Mouse (Mus musculus) frontal cortex, adult 2 months (tissue): ENCODE data around the gene Zfp423. TPM values are rescaled to one million over a fixed set of nuclear protein-coding genes. Genes with fewer than 3 reads are reported as not detected.

Experiments
- DNase-seq, 2 experiments: peaks; one replicate each; pipeline ENCODE4 v3.0.0; 2022; ENCODE audit warnings: low spot score in 1 of 2; ENCODE audit errors: extremely low spot score in 1 of 2
- polyA plus RNA-seq: library from polyadenylated mRNA; depleted of rRNA; stranded (reverse); fragments of >200 nt; gene quantifications from 2 replicates; pipeline ENCODE4 v1.2.3, GENCODE M21; 2012; rRNA removed

Zfp423 gene
- 21.3 and 31.1 TPM in 2 replicates for polyA plus RNA-seq

- no peak for DNase-seq
These were observed at the start of gene Zfp423 for GRCm38 (mm10) chr8:87959320-87959920. Zfp423 (minus strand) TSS chr8:87959595.

DNA sequence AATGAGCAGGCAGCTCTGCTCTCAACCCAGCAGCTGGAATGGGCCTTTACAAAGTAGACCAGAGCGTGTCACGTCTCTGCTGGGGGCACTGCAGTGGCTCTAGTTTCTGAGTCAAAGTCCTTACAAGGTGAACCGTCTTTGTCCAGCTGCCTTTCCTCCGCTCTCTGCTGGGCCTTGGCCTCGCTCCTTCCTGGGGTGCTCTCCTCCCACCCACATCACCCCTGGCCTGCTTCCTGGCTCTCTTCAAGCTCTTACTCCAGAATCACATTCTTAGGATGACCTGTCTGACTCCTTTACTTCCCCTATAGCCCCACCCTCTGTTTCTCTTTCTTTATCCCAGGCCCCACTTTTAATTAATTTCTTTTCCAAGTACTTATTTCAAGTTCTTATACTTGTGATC, 47.4 kb upstream of the Zfp423 start:
- no peak for DNase-seq

DNA sequence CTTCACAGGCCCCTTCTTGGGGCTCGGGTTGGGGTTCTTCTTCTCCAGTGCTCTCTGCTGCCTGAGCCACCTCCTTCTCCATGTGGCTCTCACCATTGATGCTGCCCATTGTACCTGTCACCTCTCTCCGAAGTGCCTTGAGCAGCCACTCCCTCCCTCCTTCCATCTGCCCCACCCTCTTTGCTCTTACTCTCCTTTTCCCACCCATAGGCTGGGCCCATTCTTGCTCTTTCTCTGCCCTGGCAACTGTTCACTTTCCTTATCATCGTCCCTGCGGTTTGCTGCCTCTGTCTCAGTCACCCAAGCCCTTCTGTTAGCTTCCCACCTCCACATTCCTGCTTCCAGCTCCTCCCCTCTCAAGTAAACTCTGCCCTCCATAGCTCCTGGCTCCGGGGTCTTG, 25.4 kb upstream of the Zfp423 start:
- no peak for DNase-seq

DNA sequence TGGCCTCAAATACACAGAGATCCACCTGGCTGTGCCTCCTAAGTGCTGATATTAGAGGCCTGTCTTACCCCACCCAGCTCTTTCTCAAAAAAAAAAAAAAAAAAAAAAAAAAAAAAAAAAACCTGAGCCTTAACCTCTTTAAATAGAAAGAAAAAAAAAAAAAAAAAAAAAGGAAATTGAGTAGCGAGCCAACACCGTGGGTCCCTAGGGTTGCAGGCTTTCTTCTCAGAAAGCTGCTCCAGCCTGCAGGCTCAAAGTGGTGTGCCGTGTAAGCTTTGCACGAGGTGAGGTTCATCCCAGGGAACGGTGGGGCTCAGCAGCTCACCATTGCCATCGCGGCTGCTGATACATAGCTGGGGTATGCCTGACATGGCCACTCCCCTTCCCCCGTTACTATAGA, 24.6 kb upstream of the Zfp423 start:
- no peak for DNase-seq

DNA sequence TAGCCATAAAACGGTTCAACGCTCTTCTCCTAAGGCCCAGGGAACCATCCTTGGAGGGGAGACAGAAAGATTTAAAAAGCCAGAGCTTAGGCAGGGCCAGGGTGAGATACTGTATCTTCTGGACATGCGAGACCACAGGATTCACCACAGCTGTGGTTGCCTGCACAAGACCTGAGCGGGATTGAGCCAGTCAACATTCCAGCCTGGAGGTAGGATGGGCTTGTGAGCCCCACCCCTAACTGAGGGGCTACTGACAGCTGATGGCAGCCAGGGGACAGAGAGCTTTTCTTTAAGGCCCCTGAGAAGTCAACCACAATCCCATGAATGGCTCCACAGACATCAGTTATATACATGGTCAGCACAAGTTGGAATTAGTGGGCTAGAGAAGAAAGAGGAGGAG, 23.5 kb upstream of the Zfp423 start:
- DNase-seq = no peak

GRCm38 (mm10) chr8:87975466-87975809, 16.0 kb upstream of the Zfp423 start:
- DNase-seq = no peak

DNA sequence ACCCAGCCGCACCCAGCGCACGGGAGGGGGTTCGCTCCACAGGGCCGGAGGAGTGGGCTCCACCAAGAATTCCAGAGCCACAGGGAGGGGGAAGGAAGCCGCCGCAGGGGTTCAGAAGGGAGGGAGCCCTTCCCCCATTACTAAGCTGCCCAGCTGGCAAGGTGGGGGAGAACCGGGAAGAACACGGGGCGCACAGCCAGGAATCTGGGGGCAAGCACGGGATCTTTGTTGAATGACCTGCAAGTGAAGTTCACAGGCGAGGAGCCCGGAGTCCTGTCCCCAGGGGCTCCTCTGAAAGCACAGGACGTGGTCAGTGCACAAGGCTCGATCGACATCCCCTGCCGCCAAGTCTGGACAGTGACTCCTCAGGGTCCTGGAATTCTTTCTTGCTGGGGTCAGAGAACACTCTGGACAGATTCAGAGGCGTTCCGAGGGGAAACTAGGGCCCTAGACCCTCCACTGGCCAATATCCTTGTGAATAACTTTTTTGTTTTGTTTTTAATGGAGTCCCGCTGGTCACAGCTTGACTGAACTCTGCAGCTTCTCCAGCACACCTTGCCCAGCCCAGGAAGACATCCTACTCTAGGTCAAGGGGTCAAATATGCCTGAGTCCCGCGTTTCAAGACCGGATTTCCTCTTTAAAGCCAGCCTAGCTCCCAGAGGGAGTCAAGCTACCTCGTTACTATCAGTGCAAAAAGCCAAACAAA, 15.5 kb upstream of the Zfp423 start:
- DNase-seq = no peak

DNA sequence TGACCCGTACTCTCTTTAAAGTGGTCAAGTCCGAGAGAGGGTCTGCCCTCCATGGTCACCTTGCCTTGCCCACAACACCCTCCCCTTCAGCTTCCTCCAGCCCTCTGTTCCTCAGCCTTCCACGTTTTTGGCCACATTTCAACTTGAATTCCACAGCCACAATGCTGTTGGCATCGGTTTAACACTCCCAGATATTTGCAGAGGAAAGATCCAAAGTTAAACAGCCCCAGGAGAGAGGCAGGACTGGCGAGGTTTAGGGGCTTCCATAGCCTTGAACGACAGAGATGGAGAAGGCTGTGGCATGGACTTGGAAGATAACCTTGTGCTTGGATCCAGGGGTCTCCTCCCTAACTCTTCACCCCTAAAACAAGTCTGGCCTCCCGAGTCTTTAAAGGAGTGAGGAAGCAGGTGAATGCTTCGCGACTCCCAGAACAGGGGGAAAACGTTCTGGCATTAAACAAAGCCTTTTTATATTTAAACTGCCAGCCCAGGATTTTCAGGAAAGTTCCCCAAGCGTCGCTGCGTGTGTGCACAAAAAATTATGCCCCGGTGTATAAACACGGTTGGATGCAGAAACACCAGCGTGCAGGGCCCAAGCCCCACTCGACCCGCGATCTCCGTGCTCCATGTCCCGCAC, 14.8 kb upstream of the Zfp423 start:
- no peak for DNase-seq

DNA sequence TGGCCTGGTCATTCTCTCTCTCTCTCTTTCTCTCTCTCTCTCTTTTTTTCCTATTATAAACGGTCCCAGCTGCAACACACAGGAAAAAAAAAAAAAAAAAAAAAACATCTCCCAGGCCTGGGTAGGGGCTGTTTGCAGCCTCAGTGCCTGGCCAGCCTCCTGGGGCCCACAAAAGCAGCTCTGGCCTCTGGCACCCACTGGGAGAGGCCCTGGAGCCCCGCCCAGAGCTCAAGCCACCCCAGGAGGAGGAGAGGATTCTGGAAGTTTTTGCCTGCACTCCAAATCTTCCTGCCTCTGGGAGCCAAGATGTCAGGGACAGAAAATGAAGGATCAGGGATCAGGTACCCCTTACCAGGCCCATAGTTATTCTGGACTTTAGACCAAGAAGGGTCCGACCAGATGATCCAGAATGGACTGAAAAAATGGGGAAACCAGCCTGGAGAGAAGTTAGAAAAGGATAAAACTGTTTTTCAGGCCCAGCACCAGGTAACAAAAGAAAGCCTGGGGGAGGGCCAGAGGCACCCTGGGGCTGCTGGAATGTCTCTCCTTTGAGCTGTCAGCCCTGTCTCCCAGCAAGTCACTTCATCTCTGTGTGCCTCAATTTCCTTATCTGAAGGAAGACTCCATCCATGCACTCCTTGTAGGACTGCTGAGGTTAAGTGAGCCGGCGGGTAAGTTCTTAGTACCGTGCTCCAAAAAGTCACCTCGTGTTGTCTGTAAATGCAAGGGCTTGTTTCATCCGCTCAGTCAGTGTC, 8.6 kb upstream of the Zfp423 start:
- no peak for DNase-seq

DNA sequence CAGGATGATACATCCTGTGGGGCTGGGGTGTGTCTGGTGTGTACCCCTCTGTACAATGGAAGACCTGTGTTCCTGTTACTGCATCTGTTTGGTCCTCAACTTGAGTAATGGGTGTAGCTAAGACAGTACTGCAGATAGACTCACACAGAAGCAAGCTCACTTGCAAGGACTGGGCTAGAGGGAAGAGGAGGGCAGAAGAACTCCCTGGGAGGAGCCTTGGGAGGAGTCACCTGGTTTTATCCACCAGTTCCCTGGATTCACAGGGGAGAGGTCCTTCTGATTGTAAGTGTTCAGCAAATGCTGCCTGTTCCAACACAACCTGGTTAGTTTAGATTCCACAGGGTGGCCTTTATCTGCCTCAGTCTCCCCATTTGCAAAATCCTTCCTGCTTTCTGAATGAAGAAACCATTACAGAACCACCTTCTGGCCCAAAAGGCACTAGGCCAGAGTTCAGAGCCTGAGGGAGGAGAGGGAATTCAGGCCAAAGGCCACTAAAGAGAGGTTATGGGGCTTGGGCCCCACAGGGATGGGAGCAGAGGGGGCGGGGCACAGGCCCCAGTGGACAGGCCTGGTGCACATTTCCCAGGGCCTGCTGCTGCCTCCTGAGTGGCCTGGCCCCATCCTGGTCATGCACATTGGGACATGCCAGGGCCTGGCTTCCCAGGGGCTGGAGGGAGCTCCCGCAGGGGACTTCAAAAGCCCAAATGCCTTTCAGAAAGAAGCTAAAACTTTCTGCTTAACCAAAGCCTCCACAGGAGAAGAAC, 7.8 kb upstream of the Zfp423 start:
- no peak for DNase-seq

DNA sequence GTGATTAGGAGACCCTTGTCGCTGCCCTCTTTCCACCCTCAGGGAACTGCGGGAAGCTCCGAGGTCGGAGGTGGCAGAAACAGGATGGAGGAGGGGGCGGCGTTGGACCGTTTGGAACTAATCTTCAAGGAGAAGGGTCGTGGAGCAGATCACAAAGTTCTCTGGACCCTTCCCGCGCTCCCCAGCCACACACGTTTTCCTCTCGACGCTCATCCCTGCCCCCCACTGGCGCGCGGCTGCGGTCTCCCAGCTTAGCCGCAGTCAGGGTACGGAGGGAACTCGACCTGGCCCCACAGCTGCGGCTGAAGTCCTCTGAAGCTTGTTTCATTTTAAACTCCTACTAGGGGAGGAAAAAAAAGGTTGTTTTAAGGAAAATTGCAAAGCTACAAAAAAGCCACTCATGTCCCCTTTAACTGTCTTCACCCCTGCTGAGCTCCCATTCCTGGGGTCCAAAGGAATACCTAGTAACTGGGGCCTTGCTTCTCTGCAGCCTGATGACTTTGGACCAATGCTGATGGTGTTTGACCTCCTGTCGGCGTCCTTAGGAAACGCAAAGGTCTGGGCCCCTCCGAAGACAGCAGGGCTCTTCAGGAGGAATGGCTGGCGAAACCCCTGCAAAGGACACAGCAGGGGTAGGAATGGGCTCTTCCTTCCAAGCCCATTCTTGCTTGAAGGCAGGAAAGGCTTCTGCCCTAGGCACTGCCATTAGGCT, 3.3 kb upstream of the Zfp423 start:
- DNase-seq = no peak

DNA sequence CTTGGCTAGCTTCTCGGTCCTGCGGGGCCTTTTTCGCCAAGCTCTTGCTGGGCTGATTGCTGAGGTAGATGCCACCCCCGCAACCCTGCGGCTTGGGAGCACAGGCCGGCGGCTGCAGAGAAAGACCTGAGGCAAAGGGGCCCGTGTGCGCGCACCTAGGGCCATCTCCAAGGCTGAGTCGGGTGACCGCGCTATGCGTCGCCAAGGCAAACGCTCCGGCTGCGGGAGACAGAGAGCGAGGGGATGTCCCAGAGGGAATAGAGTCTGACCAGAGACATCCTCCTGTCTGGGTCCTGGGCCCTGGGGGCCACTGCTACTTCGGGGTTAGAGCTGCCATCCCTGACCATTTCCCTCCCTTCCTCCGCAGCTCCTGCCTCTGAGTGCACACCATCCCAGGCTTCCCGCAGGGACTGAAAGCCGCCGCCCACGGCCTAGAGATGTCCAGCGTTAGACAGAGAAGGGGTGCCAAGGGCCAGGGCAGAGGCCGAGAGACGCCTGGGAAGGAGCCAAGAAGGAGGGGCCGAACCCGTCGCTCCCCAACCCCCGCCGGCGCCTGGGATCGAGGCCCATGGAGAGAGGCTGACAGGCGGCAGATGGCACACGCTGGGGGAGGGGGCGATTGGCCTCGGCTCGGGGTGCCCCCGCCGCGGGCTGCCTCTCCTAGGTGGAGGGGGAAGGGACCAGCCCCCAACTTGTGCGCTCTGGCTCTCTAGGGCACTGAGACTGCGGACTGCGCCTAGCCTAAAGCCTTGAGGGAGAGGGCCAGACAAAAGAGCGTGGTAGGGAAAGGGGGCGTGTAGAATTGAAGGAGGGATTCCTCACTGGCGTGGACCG, 2.5 kb upstream of the Zfp423 start:
- no peak for DNase-seq

- peak in 1 of 2 experiments; percentile 43 for DNase-seq
These were observed 1.7 kb upstream of the Zfp423 start for GRCm38 (mm10) chr8:87961108-87961507.

DNA sequence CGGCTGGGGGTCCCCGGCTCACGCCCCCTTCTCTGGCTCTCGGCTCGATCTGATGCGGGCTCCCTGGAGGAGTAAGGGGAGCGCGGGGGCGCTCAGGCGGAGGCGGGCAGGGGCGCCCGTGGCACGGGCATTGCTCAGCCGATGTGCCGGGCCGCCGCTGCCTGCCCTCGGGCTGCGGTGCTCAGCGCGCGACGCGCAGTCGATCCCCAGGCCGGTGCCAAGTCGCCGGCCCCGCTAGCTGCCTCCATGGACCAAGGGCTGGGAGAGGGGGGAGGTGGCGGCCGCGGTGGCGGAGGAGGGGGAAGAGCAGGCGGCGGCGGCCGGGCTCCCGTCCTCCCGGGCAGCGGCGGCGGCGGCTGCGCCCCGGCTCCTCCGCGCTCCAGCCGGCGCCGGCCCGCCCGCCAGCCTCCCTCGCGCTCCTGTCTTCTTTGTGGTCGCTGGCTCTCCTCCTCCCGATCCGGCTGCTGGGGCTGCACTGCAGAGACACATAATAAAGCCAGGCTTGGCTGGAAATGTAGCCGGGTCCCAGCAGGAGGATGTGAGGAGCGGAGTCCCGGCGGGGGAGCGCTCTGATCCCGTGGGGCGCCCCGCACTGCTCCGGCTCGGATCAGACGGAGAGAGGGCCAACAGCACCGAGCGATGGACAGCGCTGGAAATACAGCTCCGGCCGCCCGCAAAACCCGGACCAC, 810 bp upstream of the Zfp423 start:
- peak; percentile 37 to 73 for DNase-seq

DNA sequence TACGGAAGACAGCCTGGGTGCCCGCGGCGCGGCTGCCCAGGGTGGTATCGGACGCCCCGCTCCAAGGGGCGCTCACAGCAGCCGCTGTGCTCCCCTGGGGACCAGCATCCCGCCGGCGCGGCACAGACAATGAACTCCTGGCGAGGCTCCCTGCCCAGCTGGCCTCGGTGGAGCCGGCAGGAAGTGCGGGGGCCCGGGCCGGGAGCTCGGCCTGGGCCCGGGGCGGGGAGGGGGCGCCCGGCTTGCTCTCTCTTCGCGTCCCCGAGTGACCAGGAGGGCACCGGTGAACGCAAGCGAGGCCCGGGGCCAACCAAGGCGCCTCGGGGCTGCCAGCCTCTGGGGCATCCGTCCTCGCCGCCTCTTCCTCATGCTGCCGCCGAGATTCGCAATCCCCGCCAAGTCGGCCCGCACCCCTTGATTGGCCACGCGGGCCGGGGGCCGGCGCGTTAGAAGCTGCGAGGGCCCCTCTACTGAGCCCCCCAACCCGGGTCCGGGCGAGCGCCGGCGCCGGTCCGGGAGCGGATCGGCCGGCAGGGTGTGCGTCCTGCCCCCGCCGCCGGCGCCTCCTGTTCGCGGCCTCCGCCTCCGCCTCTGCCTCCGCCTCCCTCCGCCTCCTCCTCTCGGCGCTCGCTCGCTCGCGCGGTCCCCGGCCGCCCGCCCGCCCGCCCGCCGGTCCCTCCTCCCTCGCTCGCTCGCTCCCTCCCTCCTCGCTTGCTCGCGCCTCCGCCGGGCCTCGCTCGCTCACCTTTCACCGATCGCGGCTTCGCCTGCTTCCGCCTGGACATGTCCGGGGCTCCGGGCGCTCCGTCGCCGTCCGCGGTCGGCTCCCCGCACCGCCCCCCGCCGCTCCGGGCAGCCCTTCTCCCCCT, 710 bp downstream of the Zfp423 start:
- peak in 1 of 2 experiments; percentile 38 for DNase-seq

DNA sequence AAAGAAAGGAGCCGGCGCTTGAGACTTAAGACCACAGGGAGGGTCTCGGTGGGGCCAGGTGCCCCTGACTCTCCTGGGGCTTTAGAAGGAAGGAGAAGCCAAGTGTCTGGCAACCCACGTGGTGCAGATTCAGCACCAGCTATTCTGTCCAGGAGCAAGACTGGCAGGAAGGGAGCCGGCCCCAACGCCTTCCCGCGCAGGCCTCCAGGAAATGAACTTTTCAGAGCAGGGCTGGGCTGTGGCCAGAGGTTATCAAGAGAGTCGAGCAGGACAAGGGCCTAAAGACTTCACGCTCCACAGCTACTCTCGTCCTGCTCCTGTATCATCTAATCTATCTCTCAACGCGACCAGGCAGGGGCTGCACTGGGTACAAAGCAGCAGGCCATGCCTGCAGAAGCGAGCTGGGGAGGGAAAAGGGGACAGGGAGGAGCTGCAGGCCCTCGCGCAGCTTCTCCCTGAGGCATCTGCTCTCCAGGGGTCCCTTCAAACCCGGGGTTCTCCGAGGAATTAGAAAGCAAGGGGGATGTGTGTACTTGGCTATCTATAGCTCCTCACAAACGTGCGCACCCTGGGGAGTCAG, 1.4 kb downstream of the Zfp423 start:
- no peak for DNase-seq

- DNase-seq = no peak
These were observed 3.4 kb downstream of the Zfp423 start for GRCm38 (mm10) chr8:87956001-87956400.
